Mouse (Mus musculus) forebrain, embryonic 12.5 days (tissue): Measurements from ENCODE around the gene Cela2a. TPM values are rescaled to one million over a fixed set of nuclear protein-coding genes. Genes with fewer than 3 reads are reported as not detected.

ENCODE experiments used
- ATAC-seq: fragments of 200-750 bp; cut with Nextera tagmentation; 2 replicates; pipeline ENCODE4 v1.8.0; 2017; ENCODE audit warnings: moderate TSS enrichment; ENCODE audit not compliant: low FRiP score
- H3K27ac ChIP-seq: fragments of 300-500 bp; sonication (generic); 2 replicates; pipeline ENCODE4 v1.5.1; 2016; ENCODE audit warnings: mild to moderate bottlenecking
- H3K27me3 ChIP-seq: fragments of 300-500 bp; sonication (generic); 2 replicates; pipeline ENCODE4 v1.6.1; 2016; ENCODE audit warnings: mild to moderate bottlenecking
- H3K36me3 ChIP-seq: fragments of 300-500 bp; sonication (generic); replicated peaks from 2 replicates; pipeline ENCODE4 v1.6.1; 2016; ENCODE audit warnings: mild to moderate bottlenecking
- H3K4me1 ChIP-seq: fragments of 300-500 bp; sonication (generic); 2 replicates; pipeline ENCODE4 v1.6.1; 2016
- H3K4me2 ChIP-seq: fragments of 300-500 bp; sonication (generic); 2 replicates; pipeline ENCODE4 v1.6.1; 2016; ENCODE audit warnings: mild to moderate bottlenecking, moderate library complexity
- H3K4me3 ChIP-seq: fragments of 300-500 bp; sonication (generic); replicated peaks from 2 replicates; pipeline ENCODE4 v1.5.1; 2016; ENCODE audit warnings: mild to moderate bottlenecking
- H3K9ac ChIP-seq: fragments of 300-500 bp; sonication (generic); 2 replicates; pipeline ENCODE4 v1.6.1; 2016; ENCODE audit warnings: mild to moderate bottlenecking
- H3K9me3 ChIP-seq: fragments of 300-500 bp; sonication (generic); 2 replicates; pipeline ENCODE4 v1.6.1; 2016
- WGBS: fragments of 180-500 bp; shearing (Covaris S2); methylation state at CpG from one replicate; pipeline ENCODE4 v1.1.7; 2016; 5-methylcytosine and 5-hydroxymethylcytosine counted together
- polyA plus RNA-seq: library from polyadenylated mRNA; unstranded; fragments of >200 nt; fragmentation: Nextera tagmentation; extraction: Ambion mirVana; gene quantifications from 2 replicates; pipeline ENCODE4 v1.2.1, GENCODE M21; 2016

The Cela2a gene
- polyA plus RNA-seq, 1 experiment from 2014 or later, result not detected

DNA sequence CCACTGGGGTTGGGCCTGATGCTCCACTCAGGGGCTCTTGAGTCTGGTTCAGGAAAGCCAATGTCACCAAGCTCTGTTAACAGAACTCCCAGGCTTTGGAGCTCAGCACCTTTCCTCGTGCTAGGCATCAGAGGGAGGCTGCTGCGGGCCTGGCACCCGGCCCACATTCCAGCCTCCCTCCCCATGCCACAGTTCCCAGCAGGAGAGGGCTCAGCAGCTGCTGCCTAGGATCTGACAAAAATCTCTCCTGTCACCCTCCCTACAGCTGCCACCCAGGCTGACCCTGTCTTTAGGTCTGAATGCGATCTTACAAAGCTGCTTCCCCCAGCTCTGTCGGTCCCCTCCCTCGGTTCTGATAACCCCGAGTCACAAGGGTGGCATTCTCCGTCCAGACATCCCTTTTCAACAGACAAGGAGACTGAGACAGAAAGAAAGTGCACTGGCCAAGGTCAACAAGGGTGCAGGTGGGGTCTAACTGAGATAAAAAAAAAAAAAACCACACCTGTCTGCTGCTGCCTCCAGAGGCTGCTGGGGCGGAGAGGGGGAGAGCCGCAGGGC is 41.1 kb upstream of the Cela2a start:
- peak overlapping the region; percentile 5; the same call in 1 of the 2 replicates for H3K4me2 ChIP-seq
- peak; percentile 75 for ATAC-seq
- peak overlapping the region; percentile 2; the same call in 1 of the 2 replicates for H3K9ac ChIP-seq
- H3K36me3 ChIP-seq, result peaks cover 8% of the 10 kb centered on the region
- H3K4me1 ChIP-seq, result peaks cover 46% of the 10 kb centered on the region
- peak overlapping the region; percentile 84 for H3K27ac ChIP-seq
- WGBS, result 21% methylated on average over 10 of the region's 10 CpGs
- H3K4me3 ChIP-seq, result no peak overlapping the region
- H3K27me3 ChIP-seq, result no peaks in the 10 kb centered on the region
- H3K9me3 ChIP-seq, result no peaks in the 10 kb centered on the region

GRCm38 (mm10) chr4:141865600-141865999 is 39.6 kb upstream of the Cela2a start:
- Histone ChIP-seq H3K9ac (no peak overlapping the region), H3K4me3 (no peak overlapping the region), H3K9me3 (no peaks in the 10 kb centered on the region), H3K27me3 (no peaks in the 10 kb centered on the region), H3K36me3 (peaks cover 21% of the 10 kb centered on the region), H3K27ac (no peak overlapping the region), H3K4me2 (no peak overlapping the region), H3K4me1 (peaks cover 33% of the 10 kb centered on the region)
- WGBS, result 93% methylated on average over 5 of the region's 5 CpGs
- ATAC-seq, result no peak

DNA sequence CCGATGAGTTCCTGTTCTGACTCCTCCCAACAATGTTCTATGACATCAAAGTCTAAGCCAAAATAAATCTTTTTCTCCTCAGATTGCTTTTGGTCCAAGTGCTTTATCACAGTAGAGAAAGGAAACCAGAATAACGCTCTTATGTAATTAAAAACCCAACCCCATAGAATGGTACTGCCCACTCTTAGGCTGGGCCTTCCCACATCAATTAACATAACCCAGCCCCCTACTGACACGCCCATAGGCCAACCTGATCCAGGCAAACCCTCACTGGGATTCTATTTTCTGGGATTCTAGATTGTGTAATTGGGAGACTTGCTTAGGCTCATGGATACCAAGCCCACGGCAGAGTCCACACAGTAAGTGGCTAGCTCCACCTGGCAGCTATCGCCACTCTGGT is 39.0 kb upstream of the Cela2a start:
- H3K4me3 ChIP-seq, result no peak overlapping the region
- WGBS, result 89% methylated on average over 5 of the region's 5 CpGs
- H3K9me3 ChIP-seq, result no peaks in the 10 kb centered on the region
- H3K27me3 ChIP-seq, result no peaks in the 10 kb centered on the region
- H3K27ac ChIP-seq, result no peak overlapping the region
- ATAC-seq, result no peak
- peaks cover 28% of the 10 kb centered on the region for H3K4me1 ChIP-seq
- no peak overlapping the region for H3K9ac ChIP-seq
- H3K4me2 ChIP-seq, result no peak overlapping the region
- H3K36me3 ChIP-seq, result peaks cover 27% of the 10 kb centered on the region

GRCm38 (mm10) chr4:141864506-141864905 is 38.5 kb upstream of the Cela2a start:
- Histone ChIP-seq H3K36me3 (peaks cover 32% of the 10 kb centered on the region), H3K9ac (no peak overlapping the region), H3K27ac (no peak overlapping the region), H3K27me3 (no peaks in the 10 kb centered on the region), H3K4me3 (no peak overlapping the region), H3K9me3 (no peaks in the 10 kb centered on the region), H3K4me1 (peaks cover 23% of the 10 kb centered on the region), H3K4me2 (no peak overlapping the region)
- ATAC-seq, result no peak
- 95% methylated on average over 8 of the region's 8 CpGs for WGBS

GRCm38 (mm10) chr4:141863726-141864280 is 37.8 kb upstream of the Cela2a start:
- no peaks in the 10 kb centered on the region for H3K27me3 ChIP-seq
- 89% methylated on average over 7 of the region's 7 CpGs for WGBS
- H3K27ac ChIP-seq, result no peak overlapping the region
- H3K36me3 ChIP-seq, result peaks cover 39% of the 10 kb centered on the region
- no peak for ATAC-seq
- H3K9ac ChIP-seq, result no peak overlapping the region
- H3K4me2 ChIP-seq, result no peak overlapping the region
- no peak overlapping the region for H3K4me3 ChIP-seq
- H3K9me3 ChIP-seq, result no peaks in the 10 kb centered on the region
- H3K4me1 ChIP-seq, result peaks cover 23% of the 10 kb centered on the region

- no peak overlapping the region for H3K27ac ChIP-seq
- no peaks in the 10 kb centered on the region for H3K27me3 ChIP-seq
- no peak for ATAC-seq
- no peak overlapping the region for H3K4me3 ChIP-seq
- no peak overlapping the region for H3K9ac ChIP-seq
- H3K4me1 ChIP-seq, result peaks cover 17% of the 10 kb centered on the region
- H3K36me3 ChIP-seq, result peaks cover 43% of the 10 kb centered on the region
- no peak overlapping the region for H3K4me2 ChIP-seq
- WGBS, result 88% methylated on average over 5 of the region's 5 CpGs
- no peaks in the 10 kb centered on the region for H3K9me3 ChIP-seq
These were observed 36.9 kb upstream of the Cela2a start for GRCm38 (mm10) chr4:141862867-141863266.

DNA sequence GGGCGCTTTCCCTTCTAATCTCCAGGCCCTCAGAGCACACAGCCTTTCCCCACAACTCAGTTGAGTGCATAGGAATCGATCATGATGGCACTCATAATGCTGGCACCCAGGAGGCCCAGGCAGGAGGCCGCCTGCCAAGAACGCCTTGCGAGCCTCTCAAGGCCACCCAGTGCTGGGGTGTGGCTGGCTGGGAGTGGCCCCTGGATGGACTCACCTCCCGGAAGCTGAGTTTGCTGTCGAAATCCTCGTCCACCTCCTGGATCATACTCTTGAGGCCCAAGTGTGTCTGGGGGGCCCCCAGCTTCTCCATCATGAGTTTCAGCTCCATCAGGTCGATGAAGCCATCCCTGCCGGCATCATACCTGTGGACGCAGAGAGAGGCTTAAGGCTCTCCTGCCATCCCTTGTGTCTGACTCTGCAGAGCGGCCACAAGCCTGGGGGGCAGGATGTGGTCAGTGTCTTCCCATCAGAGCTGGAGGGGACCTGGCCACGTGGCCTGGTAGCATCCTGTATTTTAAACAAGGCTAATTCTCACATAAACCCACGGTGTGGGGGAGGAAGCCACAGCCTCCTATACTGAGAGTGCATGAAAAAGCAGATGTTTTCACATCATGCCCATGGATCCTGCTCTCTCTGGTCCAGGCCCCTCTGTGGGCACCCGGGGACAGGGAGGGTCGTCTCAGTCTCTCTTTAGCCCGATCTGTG is 35.8 kb upstream of the Cela2a start:
- 90% methylated on average over 17 of the region's 17 CpGs for WGBS
- no peak overlapping the region for H3K27ac ChIP-seq

DNA sequence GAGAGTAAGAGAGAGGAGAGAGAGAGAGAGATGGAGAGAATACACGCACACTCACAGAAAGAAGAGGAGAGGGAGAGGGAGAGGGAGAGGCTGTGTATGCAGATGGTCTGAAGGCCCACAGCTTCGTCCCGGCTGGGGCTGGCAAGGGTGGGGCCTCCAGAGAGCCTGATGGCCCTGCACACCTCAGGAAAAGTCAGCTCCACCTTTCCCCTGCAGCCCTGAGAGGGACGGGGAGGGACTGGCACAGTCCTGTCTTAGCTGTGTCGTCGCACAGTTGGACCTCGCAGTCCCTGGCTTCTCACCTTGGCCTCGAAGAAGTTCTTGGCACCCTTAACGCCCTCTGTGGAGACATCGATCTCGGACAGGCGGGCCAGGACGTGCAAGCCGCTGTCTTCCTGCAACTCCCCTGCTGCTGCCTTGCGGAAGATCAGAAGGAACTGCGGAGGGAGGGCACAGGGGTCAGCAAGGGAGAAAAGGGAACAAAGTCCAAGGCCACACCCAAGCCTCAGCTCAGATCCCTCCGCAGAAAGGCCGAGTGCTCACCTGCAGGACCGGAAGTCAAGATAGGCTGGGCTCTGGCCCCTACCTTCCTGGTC is 34.4 kb upstream of the Cela2a start:
- H3K4me3 ChIP-seq, result no peak overlapping the region
- peaks cover 2% of the 10 kb centered on the region for H3K4me1 ChIP-seq
- no peaks in the 10 kb centered on the region for H3K9me3 ChIP-seq
- H3K27ac ChIP-seq, result no peak overlapping the region
- ATAC-seq, result no peak
- no peaks in the 10 kb centered on the region for H3K27me3 ChIP-seq
- peaks cover 43% of the 10 kb centered on the region for H3K36me3 ChIP-seq
- WGBS, result 79% methylated on average over 19 of the region's 19 CpGs
- no peak overlapping the region for H3K4me2 ChIP-seq
- H3K9ac ChIP-seq, result no peak overlapping the region

More for the DNA sequence above, 35.8 kb upstream of the Cela2a start:
- Histone ChIP-seq H3K36me3 (peaks cover 43% of the 10 kb centered on the region), H3K9me3 (no peaks in the 10 kb centered on the region), H3K4me1 (peaks cover 8% of the 10 kb centered on the region), H3K4me3 (no peak overlapping the region), H3K27me3 (no peaks in the 10 kb centered on the region), H3K9ac (no peak overlapping the region), H3K4me2 (no peak overlapping the region)
- no peak for ATAC-seq

- no peak for ATAC-seq
These were observed 33.4 kb upstream of the Cela2a start for GRCm38 (mm10) chr4:141859351-141859750.

DNA sequence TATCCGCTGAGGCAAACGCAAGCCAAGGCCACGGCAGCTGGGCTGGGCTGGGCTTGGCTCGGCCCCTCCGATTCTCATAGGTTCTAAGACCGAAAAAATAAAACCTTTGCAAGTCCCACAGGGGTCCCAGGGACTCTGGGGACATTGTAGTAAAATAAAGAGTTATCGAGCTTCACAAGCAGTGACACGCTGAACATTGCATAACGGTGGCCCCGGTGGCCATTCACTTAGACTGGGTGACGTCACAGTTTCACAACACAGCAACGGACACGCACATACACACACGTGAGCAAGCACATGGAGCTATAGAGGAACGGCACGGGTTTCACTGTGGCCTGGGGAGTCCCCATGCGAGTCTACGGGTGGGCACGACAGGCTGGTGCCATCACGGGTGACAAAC is 32.5 kb upstream of the Cela2a start:
- no peak overlapping the region for H3K9ac ChIP-seq
- no peak overlapping the region for H3K4me3 ChIP-seq
- H3K4me1 ChIP-seq, result peaks cover 2% of the 10 kb centered on the region
- H3K4me2 ChIP-seq, result no peak overlapping the region
- 91% methylated on average over 20 of the region's 20 CpGs for WGBS
- ATAC-seq, result no peak
- no peak overlapping the region for H3K27ac ChIP-seq
- no peaks in the 10 kb centered on the region for H3K9me3 ChIP-seq
- H3K27me3 ChIP-seq, result no peaks in the 10 kb centered on the region
- H3K36me3 ChIP-seq, result peaks cover 38% of the 10 kb centered on the region

More at GRCm38 (mm10) chr4:141859351-141859750, 33.4 kb upstream of the Cela2a start:
- Histone ChIP-seq H3K9ac (no peak overlapping the region), H3K4me2 (no peak overlapping the region), H3K27ac (no peak overlapping the region), H3K4me3 (no peak overlapping the region), H3K9me3 (no peaks in the 10 kb centered on the region), H3K27me3 (no peaks in the 10 kb centered on the region), H3K36me3 (peaks cover 43% of the 10 kb centered on the region), H3K4me1 (peaks cover 2% of the 10 kb centered on the region)
- 93% methylated on average over 14 of the region's 14 CpGs for WGBS

- no peak overlapping the region for H3K9ac ChIP-seq
- no peak overlapping the region for H3K4me3 ChIP-seq
- no peaks in the 10 kb centered on the region for H3K27me3 ChIP-seq
- WGBS, result 11% methylated on average over 10 of the region's 10 CpGs
- no peak overlapping the region for H3K4me2 ChIP-seq
- no peaks in the 10 kb centered on the region for H3K9me3 ChIP-seq
- peak; percentile 76 for ATAC-seq
- H3K36me3 ChIP-seq, result peaks cover 38% of the 10 kb centered on the region
- peaks cover 2% of the 10 kb centered on the region for H3K4me1 ChIP-seq
- H3K27ac ChIP-seq, result 0 out of 2 replicates have a peak overlapping the region, but pooled peaks have one; percentile 31
These were observed 31.5 kb upstream of the Cela2a start for GRCm38 (mm10) chr4:141857422-141857930.

DNA sequence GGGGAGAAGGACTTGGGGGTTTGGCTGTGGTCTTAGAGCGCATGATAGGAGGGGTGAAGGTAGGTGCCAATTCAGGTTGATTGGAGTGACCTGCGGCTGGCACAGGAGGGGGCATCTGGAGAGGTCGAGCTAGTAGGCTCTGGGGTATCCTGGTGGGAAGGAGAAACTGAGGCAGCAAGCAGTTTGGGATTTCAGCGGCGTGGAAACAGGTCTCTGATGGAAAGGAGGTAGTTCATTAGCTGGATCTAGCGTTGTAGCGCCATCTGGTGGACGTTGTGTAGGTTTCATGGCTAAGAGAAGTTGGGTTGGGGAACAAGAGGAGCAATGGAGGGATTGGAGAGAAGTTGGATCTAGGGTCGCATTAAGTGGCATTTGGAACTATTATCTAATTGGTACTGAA is 27.5 kb upstream of the Cela2a start:
- H3K4me3 ChIP-seq, result no peak overlapping the region
- no peaks in the 10 kb centered on the region for H3K27me3 ChIP-seq
- H3K9me3 ChIP-seq, result no peaks in the 10 kb centered on the region
- ATAC-seq, result no peak
- H3K27ac ChIP-seq, result no peak overlapping the region
- WGBS, result 73% methylated on average over 9 of the region's 9 CpGs
- peaks cover 2% of the 10 kb centered on the region for H3K4me1 ChIP-seq
- H3K9ac ChIP-seq, result no peak overlapping the region
- H3K36me3 ChIP-seq, result peaks cover under 1% of the 10 kb centered on the region; the same call in 1 of the 2 replicates
- no peak overlapping the region for H3K4me2 ChIP-seq
